Mouse (Mus musculus): Measurements from ENCODE around the gene Olfr1113. TPM values are rescaled to one million over a fixed set of nuclear protein-coding genes. Genes with fewer than 3 reads are reported as not detected.
"Not testable (repeated sequence)": the region's sequence is repeated elsewhere in the genome, so short reads cannot be mapped to it uniquely, and the experiment has no call there.

Olfr1113 gene
- not detected in 2 replicates for polyA plus RNA-seq (2012; rRNA removed)

- Histone ChIP-seq H3K36me3 (ENCODE audit: control insufficient read depth, insufficient read depth, low read length) (no peaks in the 10 kb centered on the region), H3K27me3 (replicated peaks; ENCODE audit: control insufficient read depth, insufficient read depth, low read length) (no peaks in the 10 kb centered on the region), H3K4me3 (ENCODE audit: insufficient read depth, low read depth, low read length) (no peak within 1 kb of the TSS), H3K4me1 (ENCODE audit: control insufficient read depth, insufficient read depth, low read length) (no peaks in the 10 kb centered on the region), H3K27ac (ENCODE audit: insufficient read depth, low read depth, low read length) (no peak within 1 kb of the TSS)
- no peak for DNase-seq
- WGBS, result 81% methylated on average over 2 of the region's 2 CpGs
- TF ChIP-seq POLR2A (IDR thresholded peaks at IDR 0.05; ENCODE audit: low read depth, low read length) (no peak), CTCF (conservative IDR thresholded peaks at IDR 0.05; ENCODE audit: insufficient read depth, insufficient read length, low read depth, low read length) (no peak)
Observed at GRCm38 (mm10) chr2:87208670-87209069, at the start of gene Olfr1113. TSS of gene Olfr1113 (plus strand) at chr2:87208970.

GRCm38 (mm10) chr2:87167731-87168130 lies 41.0 kb upstream of the Olfr1113 start:
- WGBS, result 82% methylated on average over 2 of the region's 2 CpGs
- H3K4me1 ChIP-seq (ENCODE audit: control insufficient read depth, insufficient read depth, low read length); H3K27me3 ChIP-seq (replicated peaks; ENCODE audit: control insufficient read depth, insufficient read depth, low read length); H3K27ac ChIP-seq (ENCODE audit: insufficient read depth, low read depth, low read length); H3K36me3 ChIP-seq (ENCODE audit: control insufficient read depth, insufficient read depth, low read length); DNase-seq; H3K4me3 ChIP-seq (ENCODE audit: insufficient read depth, low read depth, low read length): not testable (repeated sequence)

- no peaks in the 10 kb centered on the region for H3K4me1 ChIP-seq (ENCODE audit: control insufficient read depth, insufficient read depth, low read length)
- no peak within 1 kb of the TSS for H3K4me3 ChIP-seq (ENCODE audit: insufficient read depth, low read depth, low read length)
- no peak for DNase-seq
- no peaks in the 10 kb centered on the region for H3K27me3 ChIP-seq (replicated peaks; ENCODE audit: control insufficient read depth, insufficient read depth, low read length)
- no peak within 1 kb of the TSS for H3K27ac ChIP-seq (ENCODE audit: insufficient read depth, low read depth, low read length)
- no peak for TF ChIP-seq POLR2A (IDR thresholded peaks at IDR 0.05; ENCODE audit: low read depth, low read length)
- no peak for TF ChIP-seq CTCF (conservative IDR thresholded peaks at IDR 0.05; ENCODE audit: insufficient read depth, insufficient read length, low read depth, low read length)
- H3K36me3 ChIP-seq (ENCODE audit: control insufficient read depth, insufficient read depth, low read length), result no peaks in the 10 kb centered on the region
- WGBS, result 78% methylated on average over 1 of the region's 1 CpGs
Observed at GRCm38 (mm10) chr2:87187498-87187897, 21.3 kb upstream of the Olfr1113 start, which contains the start of gene Olfr1112. TSS of gene Olfr1112 (plus strand) at chr2:87187798.

GRCm38 (mm10) chr2:87247713-87248112 lies 38.9 kb downstream of the Olfr1113 start, which contains the start of gene Olfr1115:
TSS of gene Olfr1115 (plus strand) at chr2:87248013.
- Histone ChIP-seq H3K4me3 (ENCODE audit: insufficient read depth, low read depth, low read length) (no peak within 1 kb of the TSS), H3K27me3 (replicated peaks; ENCODE audit: control insufficient read depth, insufficient read depth, low read length) (no peaks in the 10 kb centered on the region), H3K27ac (ENCODE audit: insufficient read depth, low read depth, low read length) (no peak within 1 kb of the TSS), H3K4me1 (ENCODE audit: control insufficient read depth, insufficient read depth, low read length) (no peaks in the 10 kb centered on the region), H3K36me3 (ENCODE audit: control insufficient read depth, insufficient read depth, low read length) (no peaks in the 10 kb centered on the region)
- 73% methylated on average over 2 of the region's 2 CpGs for WGBS
- TF ChIP-seq CTCF (conservative IDR thresholded peaks at IDR 0.05; ENCODE audit: insufficient read depth, insufficient read length, low read depth, low read length), result no peak
- no peak for TF ChIP-seq POLR2A (IDR thresholded peaks at IDR 0.05; ENCODE audit: low read depth, low read length)
- DNase-seq, result no peak

Other genes starting within 250 kb of the Olfr1113 start
- not detected in 2 replicates for gene Olfr1099, start 248.3 kb upstream of the Olfr1113 start, polyA plus RNA-seq (2012; rRNA removed)
- not detected in 2 replicates for gene Olfr1100, start 229.0 kb upstream of the Olfr1113 start, polyA plus RNA-seq (2012; rRNA removed)
- gene Olfr1101, start 217.7 kb upstream of the Olfr1113 start, polyA plus RNA-seq (2012; rRNA removed), result not detected in 2 replicates
- gene Olfr1102, start 210.6 kb upstream of the Olfr1113 start, polyA plus RNA-seq (2012; rRNA removed), result not detected in 2 replicates
- gene Olfr1104, start 181.9 kb upstream of the Olfr1113 start, polyA plus RNA-seq (2012; rRNA removed), result not detected in 2 replicates
- not detected in 2 replicates for gene Olfr1105, start 172.4 kb upstream of the Olfr1113 start, polyA plus RNA-seq (2012; rRNA removed)
- gene Olfr1106, start 156.7 kb upstream of the Olfr1113 start, polyA plus RNA-seq (2012; rRNA removed), result not detected in 2 replicates
- gene Olfr1107, start 133.2 kb upstream of the Olfr1113 start, polyA plus RNA-seq (2012; rRNA removed), result not detected in 2 replicates
- not detected in 2 replicates for gene Olfr1109, start 113.0 kb upstream of the Olfr1113 start, polyA plus RNA-seq (2012; rRNA removed)
- gene Olfr259, start 94.4 kb upstream of the Olfr1113 start, polyA plus RNA-seq (2012; rRNA removed), result not detected in 2 replicates
- gene Olfr1110, start 68.7 kb upstream of the Olfr1113 start, polyA plus RNA-seq (2012; rRNA removed), result not detected in 2 replicates
- gene Olfr1111, start 56.3 kb upstream of the Olfr1113 start, polyA plus RNA-seq (2012; rRNA removed), result not detected in 2 replicates
- gene Olfr1112, start 21.2 kb upstream of the Olfr1113 start, polyA plus RNA-seq (2012; rRNA removed), result not detected in 2 replicates
- gene Olfr1115, start 39.0 kb downstream of the Olfr1113 start, polyA plus RNA-seq (2012; rRNA removed), result not detected in 2 replicates
- gene Olfr1116, start 58.6 kb downstream of the Olfr1113 start, polyA plus RNA-seq (2012; rRNA removed), result not detected in 2 replicates
- gene Olfr1118, start 98.6 kb downstream of the Olfr1113 start, polyA plus RNA-seq (2012; rRNA removed), result not detected in 2 replicates
- not detected in 2 replicates for gene Olfr1120, start 145.8 kb downstream of the Olfr1113 start, polyA plus RNA-seq (2012; rRNA removed)
- gene Olfr1121, start 160.9 kb downstream of the Olfr1113 start, polyA plus RNA-seq (2012; rRNA removed), result not detected in 2 replicates
- gene Olfr1122, start 176.9 kb downstream of the Olfr1113 start, polyA plus RNA-seq (2012; rRNA removed), result not detected in 2 replicates
- gene Olfr1123, start 207.7 kb downstream of the Olfr1113 start, polyA plus RNA-seq (2012; rRNA removed), result not detected in 2 replicates
- gene Olfr1124, start 221.3 kb downstream of the Olfr1113 start, polyA plus RNA-seq (2012; rRNA removed), result not detected in 2 replicates
- not detected in 2 replicates for gene Olfr1126, start 245.0 kb downstream of the Olfr1113 start, polyA plus RNA-seq (2012; rRNA removed)